Mouse (Mus musculus) spleen, adult 2 months (tissue): ENCODE results near the gene Rnf5.

Source experiments
- CTCF ChIP-seq: fragments of 200-500 bp; IDR thresholded peaks from 2 replicates; pipeline ENCODE4 v1.5.1; 2011; ENCODE audit warnings: mild to moderate bottlenecking, inconsistent platforms; ENCODE audit not compliant: insufficient read depth, insufficient read length, insufficient replicate concordance; ENCODE audit errors: extremely low read depth
- POLR2A ChIP-seq: fragments of 200-500 bp; IDR thresholded peaks from 2 replicates; pipeline ENCODE4 v1.6.1; 2011; ENCODE audit warnings: low read depth, low read length, inconsistent platforms

- TF ChIP-seq POLR2A (no peak), CTCF (no peak)
These were observed 35.1 kb downstream of the Rnf5 start for GRCm38 (mm10) chr17:34568421-34568820.
